Mouse (Mus musculus) G1E (cell line): Measurements from ENCODE around the gene Sox5.

Experiments
- CTCF ChIP-seq: IDR thresholded peaks from 2 replicates; pipeline ENCODE4 v1.5.1; 2012; ENCODE audit warnings: low read depth, low read length, inconsistent platforms, mixed read lengths
- POLR2AphosphoS5 ChIP-seq: IDR thresholded peaks from 2 replicates; pipeline ENCODE4 v1.6.1; 2012; ENCODE audit warnings: low read depth, low read length, inconsistent platforms; ENCODE audit not compliant: insufficient replicate concordance
- TAL1 ChIP-seq: conservative IDR thresholded peaks from 2 replicates; pipeline ENCODE4 v1.6.1; 2012; ENCODE audit warnings: low read depth, low read length, inconsistent platforms, mixed read lengths

GRCm38 (mm10) chr6:144466711-144467110, 315.1 kb downstream of the Sox5 start:
- TF ChIP-seq CTCF (no peak), POLR2AphosphoS5 (no peak), TAL1 (no peak)
